Mouse (Mus musculus): ENCODE measurements around the gene Gadl1.

DNA sequence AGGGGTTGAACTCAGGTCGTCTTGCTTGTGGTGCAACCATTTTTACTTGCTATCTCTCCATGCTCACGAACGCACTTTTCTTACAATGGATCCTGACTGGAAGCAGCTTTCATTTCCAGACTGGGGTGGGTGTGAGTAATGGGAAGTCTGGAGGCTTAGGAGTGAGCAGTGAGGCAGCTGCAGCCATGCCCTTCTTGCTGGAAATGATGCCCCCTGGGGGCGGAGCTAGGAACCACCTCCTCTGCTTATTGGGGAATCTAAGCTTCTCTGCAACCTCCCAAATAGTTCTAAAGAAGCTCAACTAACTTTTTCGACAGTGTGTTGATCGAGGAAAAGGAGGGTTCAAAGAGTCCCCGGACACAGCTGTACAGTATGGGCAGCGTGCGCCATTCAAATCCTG is 179.7 kb downstream of the Gadl1 start:
- TF ChIP-seq CTCF (IDR thresholded peaks at IDR 0.05; ENCODE audit: extremely low read depth, insufficient read depth, low read length) (0 out of 2 replicates have a peak, but pooled peaks have one; percentile 13), POLR2A (IDR thresholded peaks at IDR 0.05; ENCODE audit: extremely low read depth, insufficient read depth, low read length) (no peak)

Data from cortical plate, adult 2 months (tissue).